Mouse (Mus musculus): ENCODE measurements around the gene Thsd1.
"Not testable (repeated sequence)": the region's sequence is repeated elsewhere in the genome, so short reads cannot be mapped to it uniquely, and the experiment has no call there.

Thsd1 gene

DNA sequence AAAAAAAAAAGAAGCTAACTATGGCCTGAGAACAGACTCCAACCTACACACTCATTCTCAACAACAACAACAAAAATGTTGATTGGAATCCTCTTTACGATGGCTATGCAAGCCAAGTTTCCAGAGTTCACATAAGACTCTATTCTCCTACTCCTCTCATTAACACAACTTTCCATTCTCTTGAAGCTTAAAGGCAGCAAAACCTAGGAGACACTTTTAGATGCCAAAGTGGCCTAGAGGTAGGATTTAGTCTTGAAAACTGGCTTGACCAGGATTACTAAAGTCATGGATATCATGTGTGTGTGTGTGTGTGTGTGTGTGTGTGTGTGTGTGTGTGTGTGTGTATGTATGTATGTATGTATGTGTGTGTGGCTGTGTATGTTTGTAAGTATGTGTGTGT, 38.1 kb downstream of the Thsd1 start:
- no peak for DNase-seq

DNA sequence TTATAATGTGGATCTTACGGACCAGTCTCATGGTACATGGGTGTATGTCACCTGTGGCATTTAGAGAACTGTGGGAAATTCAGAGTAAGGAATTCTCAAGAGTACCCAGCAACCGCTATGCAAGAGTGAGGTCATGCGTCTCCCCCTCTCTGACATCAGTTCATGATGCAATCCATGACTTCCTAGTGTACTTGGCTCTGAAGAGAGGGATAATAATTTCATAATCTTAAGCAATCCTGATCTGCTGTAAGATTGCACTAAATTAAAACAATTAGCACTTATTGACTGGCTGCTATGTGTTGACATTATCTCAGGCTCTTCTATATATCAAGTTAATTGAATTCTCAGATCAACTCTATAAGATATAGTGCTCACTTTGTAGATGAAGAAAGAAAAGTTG, 39.7 kb downstream of the Thsd1 start:
- DNase-seq: no peak

DNA sequence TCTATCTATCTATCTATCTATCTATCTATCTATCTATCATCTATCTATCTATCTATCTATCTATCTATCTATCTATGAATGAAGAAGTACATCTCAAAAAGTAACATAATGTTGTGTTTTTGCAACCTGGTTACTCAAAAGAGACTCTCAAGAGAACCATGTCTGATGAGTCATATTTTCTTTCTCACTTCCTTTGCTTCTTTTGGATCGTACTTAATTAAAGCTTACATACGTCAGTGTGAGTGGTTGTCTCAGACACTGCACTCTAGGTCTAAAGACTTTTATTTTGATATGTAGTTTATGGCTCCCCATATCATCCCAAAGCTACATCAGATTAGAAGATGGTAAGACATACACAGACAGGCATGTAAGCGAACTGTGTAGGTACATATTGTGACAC, 46.0 kb downstream of the Thsd1 start:
- DNase-seq: no peak

DNA sequence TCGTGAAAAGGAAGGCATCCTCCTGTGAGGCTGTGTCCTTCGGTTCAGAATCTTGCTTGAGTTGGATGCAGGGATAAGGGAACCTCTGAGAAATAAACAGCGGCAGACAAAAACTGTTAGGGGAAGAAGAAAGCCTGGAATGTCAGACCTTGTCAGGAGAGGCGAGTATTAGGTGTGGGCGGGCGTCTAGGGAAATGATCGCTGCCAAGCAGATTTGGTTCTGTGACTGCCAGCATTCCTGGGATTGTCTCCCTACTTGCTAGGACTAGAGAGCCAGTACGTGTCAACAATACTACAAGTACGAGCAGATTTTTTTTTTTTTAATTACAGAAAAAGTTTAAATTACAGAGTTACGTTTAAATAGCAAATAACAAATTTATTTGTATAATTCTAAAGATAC, 47.5 kb downstream of the Thsd1 start:
- no peak for DNase-seq

DNA sequence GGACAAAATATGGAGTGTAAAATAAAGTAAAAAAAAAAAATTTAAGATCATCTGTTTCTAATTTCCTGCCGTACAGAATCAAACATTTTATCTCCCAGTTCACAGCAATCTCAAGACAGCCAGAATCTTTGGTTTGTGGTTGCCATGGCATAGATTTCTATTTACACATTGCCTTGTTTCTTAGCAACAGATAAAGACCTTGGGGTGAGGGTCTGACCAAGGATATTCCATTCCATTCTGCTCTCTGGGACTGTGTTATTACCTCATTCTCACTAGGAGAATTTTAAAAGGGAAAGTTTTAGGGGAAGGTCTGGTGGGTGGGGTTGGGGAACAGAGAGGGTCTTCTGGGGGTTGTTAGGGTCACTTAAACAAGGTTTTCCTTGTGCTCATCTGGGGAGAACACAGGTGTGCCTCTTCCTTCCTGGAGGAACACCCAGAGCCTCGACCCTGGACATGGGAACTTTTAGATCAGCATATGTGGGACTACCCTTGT, 55.9 kb downstream of the Thsd1 start, which contains the start of gene Tpte:
Gene Tpte, plus strand, starts transcription at position 443 of the 493 bp plus-strand sequence.
- no peak for DNase-seq

DNA sequence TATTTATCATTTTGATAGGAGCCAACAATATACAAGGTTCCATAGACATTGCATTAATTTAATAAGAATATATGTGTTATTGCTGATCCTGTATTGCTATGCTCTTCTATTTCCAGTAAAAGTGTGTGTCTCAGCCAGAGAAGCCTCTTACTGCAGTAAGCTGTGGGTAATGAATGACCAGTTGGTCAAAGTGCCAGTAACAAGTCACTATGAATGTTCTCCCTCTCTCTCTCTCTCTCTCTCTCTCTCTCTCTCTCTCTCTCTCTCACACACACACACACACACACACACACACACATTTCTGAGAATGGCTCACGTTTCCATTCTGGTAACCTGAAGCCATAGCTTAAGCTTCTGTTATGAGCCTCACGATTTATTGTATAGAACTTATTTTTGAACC, 75.2 kb downstream of the Thsd1 start:
- DNase-seq: no peak

DNA sequence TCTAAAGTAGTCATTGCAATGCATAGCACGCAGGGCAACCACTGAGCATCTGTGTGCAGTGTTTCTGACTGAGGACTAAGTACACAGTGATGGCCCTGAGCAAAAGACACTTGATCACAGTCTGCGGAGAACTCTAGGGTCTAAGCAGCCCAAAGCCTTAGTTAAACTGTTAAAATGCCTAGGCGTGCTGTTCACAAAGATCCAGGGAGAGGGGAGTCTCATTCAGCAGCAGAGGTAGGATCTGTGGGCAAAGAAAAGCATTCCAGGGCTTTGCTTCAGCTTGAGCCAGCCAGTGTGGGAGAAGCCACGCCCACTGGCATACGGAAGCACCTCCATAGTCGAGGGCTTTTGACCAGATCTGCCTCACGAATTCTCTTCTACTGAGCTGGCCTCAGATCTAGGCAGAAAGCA, 75.8 kb downstream of the Thsd1 start:
- no peak for DNase-seq

DNA sequence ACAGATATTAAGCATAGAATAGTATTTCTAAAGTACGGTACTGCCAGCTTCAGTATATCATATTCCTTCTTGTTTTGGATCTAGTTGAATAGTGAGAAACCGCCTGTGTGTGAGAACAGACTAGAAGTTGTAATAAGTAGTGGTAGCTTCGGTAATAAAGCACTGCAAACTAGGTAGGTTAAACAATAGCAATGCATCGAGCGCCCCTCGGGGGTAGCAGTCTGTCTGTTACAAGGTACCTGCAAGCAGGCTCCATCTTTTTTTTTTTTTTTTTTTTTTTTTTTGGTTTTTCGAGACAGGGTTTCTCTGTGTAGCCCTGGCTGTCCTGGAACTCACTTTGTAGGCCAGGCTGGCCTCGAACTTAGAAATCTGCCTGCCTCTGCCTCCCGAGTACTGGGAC, 76.9 kb downstream of the Thsd1 start:
- DNase-seq: not testable (repeated sequence)

DNA sequence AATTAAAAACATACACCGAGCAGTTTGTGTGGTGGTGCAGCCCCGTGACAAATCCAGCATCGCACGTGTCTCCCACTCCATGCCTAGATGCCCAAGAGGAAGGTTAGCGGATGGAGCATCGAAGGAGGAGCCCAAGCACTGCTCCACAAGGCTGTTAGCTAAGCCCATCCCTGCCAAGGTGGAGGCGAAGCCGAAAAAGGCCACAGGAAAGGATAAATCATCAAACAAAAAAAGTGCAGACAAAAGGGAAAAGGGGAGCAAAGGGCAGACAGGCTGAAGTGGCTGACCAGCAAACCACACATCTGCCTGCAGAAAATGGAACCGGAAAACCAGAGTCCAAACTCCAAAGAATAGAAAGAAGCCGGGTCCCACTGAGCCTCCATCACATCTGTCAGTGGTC, 79.9 kb downstream of the Thsd1 start:
- no peak for DNase-seq
